Comparison of ENCODE assay signal across 9 mouse cellular contexts in the genomic region with DNA sequence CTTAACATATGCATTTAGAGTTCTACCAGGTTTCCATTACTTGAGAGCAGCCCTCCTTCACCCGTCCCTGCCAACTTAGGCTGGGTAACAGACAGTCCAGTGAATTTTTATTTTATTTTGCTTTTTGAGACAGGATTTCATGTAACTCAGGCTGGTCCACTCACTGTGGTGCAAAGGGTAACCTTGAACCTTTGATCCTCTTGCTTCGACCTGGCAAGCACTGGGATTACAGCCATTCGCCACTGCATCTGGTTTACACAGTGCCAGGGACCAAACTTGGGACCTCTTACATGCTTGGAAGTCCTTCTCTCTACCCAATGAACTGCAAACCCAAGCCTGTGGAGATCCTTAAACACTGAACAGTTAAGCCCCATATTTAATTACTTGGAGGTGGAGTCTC.
"Had no signal": no experiment of that assay in that cellular context is flagged by ENCODE, and none has a peak within 500 bp of the region (broad histone marks: within the 10 kb centered on the region; RNA-seq: fewer than 3 reads in every experiment).

No protein-coding gene starts in this region.

- H3K4me3 ChIP-seq: lung, embryonic 15.5 days; megakaryocyte, embryonic 14.5 days; midbrain, embryonic 13.5 days; midbrain, embryonic 15.5 days; neural tube, embryonic 12.5 days; stomach, embryonic 15.5 days had no signal

- H3K36me3 ChIP-seq: lung, embryonic 15.5 days; midbrain, embryonic 13.5 days; midbrain, embryonic 15.5 days; neural tube, embryonic 12.5 days; stomach, embryonic 15.5 days had no signal

- H3K9me3 ChIP-seq: lung, embryonic 15.5 days; midbrain, embryonic 13.5 days; midbrain, embryonic 15.5 days; neural tube, embryonic 12.5 days; stomach, embryonic 15.5 days had no signal

- H3K27me3 ChIP-seq: midbrain, embryonic 15.5 days; stomach, embryonic 15.5 days had no signal

- H3K4me1 ChIP-seq: neural tube, embryonic 12.5 days; stomach, embryonic 15.5 days had no signal

- H3K9ac ChIP-seq: lung, embryonic 15.5 days; midbrain, embryonic 13.5 days; midbrain, embryonic 15.5 days; neural tube, embryonic 12.5 days; stomach, embryonic 15.5 days had no signal

- H3K4me2 ChIP-seq: lung, embryonic 15.5 days; midbrain, embryonic 11.5 days; midbrain, embryonic 13.5 days; midbrain, embryonic 15.5 days; neural tube, embryonic 12.5 days; stomach, embryonic 15.5 days had no signal

- ATAC-seq: midbrain, embryonic 15.5 days had no signal

- H3K27ac ChIP-seq: lung, embryonic 15.5 days; macrophage; midbrain, embryonic 13.5 days; midbrain, embryonic 15.5 days; neural tube, embryonic 12.5 days; stomach, embryonic 15.5 days; stomach, postnatal 0 days had no signal
